Mouse (Mus musculus): ENCODE data around the gene Plekhm1.

Gene Plekhm1

DNA sequence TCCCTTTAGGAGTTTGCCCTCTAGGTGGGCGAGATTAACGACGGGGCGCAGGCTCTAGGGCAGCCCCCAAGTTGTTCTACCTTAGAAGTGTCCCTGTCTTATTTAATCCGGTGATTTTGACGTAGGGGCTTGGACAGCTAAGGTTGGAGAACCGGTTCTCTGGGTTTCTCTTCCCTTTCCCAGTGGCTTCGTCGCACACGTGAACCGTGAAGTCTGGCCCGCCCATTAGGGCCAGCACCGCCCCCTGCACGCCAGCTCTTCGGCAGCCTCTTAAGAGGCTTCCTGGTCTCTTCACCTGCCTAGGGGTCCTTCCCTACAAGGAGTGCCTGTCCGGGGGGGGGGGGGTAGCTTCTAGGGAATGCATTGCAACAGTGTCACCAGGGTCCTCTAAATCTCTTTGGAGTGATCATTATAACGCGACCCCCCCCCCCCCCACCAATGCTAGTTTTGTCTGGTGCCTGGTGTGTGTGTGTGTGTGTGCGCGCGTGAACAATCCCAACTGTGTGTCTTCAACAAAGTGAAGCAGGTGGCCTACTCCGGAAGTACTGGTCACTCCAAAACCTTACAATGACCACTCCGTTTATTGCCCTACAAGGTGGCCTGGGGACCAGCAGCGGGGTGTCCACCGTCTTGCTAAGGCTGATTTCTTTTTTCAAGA, 51.0 kb downstream of the Plekhm1 start:
- DNase-seq (ENCODE audit: extremely low spot score, low spot score) = peak; percentile 24

DNA sequence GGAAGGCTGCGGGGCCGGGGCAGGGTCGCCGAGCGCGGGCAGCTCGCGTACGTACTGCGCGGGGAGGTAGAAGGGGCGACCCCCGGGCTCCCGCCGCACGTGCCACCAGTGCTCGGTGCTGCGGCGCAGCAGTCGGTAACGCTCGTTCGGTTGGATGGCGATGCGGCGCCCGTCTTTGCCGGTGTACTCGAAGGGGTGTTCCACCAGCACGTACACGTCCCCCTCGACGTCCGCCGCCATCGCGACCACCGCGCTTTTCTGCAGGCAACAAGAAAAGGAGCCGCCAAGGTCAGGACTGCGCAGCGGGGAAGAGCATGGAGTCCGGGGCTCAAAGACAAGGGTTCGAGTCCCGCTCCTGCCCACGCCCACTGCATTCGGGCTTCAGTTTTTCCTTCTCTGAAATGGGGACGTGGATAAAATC, 51.8 kb downstream of the Plekhm1 start:
- no peak for DNase-seq (ENCODE audit: extremely low spot score, low spot score)

DNA sequence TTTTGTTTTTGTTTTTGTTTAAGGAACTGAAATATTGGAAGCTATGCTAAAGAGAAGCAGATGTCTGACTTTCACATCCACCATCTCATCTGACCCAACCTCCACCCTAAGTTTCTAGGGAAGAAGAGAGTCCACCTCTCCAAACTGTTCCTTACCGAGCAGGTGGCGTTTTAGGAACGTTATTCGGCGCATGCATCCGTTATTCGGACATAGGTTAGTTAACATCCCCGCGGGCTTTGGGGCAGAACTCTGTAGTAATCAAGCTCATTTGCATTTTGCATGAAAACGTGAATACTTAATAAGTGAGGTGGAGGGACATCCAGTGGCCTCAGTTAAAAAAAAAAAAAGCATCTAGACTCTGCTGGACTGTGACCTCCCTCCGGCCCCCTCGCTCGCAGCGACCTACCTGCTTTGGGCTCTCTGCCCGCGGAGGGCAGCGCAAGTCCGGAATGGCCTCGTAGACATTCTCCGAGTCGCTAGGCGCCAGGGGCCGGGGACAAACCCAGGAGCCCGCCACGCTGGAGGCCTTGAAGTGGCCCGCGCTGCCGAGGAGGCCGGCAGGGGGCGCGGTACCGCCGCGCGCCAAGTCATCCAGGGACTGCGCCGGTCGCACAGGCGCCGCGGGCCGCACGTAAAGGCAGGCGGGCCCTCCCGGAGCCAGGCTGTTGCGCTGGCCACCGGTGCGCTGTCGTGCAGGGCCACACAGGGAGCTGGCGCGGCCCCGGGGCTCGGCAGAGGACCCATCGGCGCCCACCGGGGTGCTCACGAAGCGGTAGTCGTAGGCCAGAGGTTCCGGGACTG, 52.4 kb downstream of the Plekhm1 start:
- peak; percentile 88 for DNase-seq (ENCODE audit: extremely low spot score, low spot score)

DNA sequence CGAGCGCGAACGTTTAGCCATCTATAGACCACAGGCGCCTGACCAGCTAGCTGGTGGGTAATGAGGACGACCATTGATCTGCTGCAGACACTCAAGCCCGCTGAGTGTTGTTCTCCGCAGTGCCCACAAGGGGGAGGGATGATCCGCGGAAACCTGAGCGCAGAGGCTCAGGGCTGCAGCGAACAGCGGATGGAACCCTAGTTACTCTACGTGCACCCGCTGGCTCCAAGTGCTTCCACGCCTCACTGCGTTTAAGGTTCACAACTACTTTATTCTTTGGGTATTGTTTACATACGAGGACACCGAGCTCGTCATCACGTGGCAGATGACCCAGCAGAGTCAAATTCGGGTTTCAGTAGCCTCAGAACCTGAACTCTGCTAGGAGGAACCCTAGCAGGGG, 53.4 kb downstream of the Plekhm1 start:
- peak; percentile 84 for DNase-seq (ENCODE audit: extremely low spot score, low spot score)

DNA sequence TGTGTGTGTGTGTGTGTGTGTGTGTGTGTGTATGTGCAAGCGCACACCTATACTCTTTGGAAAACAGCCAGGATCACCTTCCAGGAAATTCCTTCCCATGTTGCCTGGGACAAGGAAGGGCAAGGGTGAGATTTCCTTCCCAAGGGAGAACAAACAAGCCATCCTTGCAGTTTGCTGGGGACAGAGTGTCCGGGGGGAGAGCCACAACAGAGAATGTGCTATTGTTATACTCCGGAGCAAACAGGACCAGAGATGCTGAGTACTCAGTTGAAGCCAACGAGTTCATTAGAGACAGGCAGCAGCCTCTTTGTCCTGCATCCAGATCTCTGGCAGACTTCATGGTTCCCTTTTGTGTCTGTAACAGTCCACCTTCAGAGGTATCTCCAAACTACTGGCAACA, 54.2 kb downstream of the Plekhm1 start:
- DNase-seq (ENCODE audit: extremely low spot score, low spot score) = no peak

DNA sequence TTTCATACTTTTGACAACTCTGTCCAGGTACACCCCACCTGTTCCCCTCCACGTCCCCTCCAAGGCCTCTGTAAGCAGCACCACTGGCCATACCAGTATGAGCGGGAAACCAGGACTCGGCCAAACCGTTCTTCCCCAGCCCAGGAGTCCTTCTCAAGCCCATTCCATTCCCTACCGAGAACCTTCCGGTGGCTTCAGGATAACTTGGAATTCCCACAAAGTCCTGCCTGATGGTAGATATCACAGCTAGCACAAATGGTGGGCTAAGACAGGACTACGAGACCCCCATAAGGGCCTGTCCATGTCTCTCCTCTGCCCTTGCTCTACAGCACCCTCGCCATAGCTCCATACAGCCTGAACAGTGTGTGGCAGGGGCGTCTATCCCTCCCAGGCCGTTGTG, 54.8 kb downstream of the Plekhm1 start:
- DNase-seq (ENCODE audit: extremely low spot score, low spot score) = no peak

DNA sequence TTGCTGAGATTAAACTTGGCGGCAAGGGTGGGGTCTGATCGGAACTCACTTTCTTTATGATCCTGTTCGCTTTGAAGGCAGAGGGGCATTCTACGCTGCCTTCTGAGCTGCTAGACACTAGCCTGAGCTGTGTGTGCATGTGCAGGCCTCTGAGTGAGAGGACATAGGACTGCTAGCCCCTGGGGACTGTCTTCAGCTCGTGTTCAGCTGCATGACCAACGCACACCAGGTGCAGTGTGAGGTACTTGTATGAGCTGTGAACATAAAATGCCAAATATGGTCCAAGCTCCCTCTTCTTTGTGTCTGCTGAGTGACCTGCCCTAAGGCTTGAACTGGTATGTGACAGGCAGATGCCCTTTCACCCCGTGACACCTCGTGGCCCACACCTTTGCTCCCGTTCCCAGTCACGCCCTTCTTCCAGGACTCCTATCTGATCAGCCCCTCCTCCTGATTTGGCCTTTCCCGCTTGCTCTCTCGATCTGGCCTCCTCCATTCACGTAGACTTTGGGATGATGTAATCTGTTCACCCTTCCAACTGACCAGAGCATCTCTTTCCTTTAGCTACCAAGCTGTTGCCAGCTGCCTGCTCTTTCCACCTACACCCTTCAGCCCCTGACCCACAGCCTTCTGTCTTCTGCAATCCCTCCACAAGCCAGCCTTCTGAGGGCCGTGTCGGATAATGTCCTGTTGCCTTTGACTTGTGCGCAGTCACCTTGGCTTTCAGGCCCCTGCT, 55.4 kb downstream of the Plekhm1 start:
- no peak for DNase-seq (ENCODE audit: extremely low spot score, low spot score)

DNA sequence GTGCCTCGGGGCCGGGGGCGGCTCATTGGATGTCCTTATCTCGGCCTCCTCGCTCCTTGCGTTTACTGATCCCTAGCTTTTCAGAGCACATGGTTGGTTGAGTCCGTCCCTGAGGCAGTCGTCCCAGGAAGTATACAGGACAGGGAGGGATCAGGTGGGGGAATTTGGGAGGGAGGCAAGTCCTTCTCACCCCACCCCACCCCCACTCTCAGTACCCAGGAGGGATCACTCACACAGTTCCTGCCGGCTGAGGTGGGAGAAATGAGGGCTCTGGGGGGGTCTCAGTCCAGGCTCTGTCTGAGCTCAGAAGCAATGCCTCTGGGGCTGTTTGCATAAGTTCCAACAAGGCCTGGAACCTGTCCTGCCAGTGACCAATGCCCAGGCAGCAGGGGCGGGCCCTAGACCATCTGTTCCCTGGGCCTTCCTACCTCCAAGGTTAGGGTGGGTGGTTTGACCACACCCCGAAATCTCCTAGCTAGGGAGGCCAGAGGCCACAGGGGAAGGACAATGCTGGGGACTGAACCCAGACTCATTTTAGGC, 56.4 kb downstream of the Plekhm1 start:
- no peak for DNase-seq (ENCODE audit: extremely low spot score, low spot score)

DNA sequence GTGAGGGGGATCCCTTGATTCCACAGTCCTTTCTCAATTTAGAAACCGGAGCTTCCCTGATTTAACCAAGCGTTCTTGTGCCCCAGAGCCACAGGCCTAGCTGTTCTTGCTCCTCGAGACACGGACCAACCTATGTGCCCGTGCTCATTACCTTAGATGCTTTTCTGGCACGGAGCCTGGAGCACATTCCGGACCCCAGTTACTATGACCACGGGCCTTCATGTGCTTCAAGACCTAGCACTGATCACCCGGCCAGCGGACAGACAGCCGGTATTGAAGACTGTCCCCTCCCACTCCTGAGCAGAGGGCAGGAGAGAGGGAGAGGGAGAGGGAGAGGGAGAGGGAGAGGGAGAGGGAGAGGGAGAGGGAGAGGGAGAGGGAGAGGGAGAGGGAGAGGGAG, 57.2 kb downstream of the Plekhm1 start:
- DNase-seq (ENCODE audit: extremely low spot score, low spot score) = no peak

DNA sequence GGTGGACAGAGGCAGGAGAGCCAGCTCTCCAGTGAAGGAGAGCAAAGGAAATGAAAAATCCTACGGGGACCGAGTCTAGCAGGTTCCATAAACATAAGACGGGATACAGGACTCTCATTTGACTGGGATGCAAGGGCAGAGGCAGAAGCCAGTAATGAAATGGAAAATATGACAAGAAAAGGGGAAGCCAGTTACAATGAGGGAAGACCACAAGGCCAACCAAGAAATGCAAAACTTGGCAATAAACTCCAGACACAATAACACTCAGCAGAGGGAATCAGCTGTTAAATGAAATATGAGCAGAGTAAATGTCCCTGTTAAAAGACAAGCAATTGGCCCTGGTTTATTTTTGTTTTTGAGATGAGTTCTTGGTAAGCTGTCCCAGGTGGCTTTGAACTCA, 58.5 kb downstream of the Plekhm1 start:
- DNase-seq (ENCODE audit: extremely low spot score, low spot score) = no peak

DNA sequence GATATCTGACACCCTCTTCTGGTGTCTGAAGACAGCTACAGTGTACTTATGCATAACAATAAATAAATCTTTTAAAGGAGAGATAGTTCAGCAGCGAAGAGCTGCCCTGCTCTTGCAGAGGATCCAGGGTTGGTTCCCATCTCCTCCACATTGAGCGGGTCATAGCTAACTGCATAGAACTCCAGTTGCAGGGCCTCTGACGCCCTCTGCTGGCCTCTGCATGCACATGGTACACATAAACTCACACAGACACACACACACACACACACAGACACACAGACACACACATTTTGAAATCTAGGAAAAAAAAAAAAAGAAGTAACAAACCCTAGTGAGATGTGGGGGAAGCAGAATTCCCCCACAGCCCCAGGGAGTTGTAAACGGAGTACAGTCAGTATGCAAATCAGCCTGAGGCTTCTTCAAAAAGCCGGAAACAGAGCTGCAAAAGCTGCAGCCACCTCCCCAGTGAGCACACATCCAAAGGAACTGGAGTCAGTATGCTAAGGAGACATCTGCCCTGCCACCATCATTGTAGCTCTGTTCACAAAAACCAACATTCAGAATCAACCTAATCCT, 60.2 kb downstream of the Plekhm1 start:
- no peak for DNase-seq (ENCODE audit: extremely low spot score, low spot score)

DNA sequence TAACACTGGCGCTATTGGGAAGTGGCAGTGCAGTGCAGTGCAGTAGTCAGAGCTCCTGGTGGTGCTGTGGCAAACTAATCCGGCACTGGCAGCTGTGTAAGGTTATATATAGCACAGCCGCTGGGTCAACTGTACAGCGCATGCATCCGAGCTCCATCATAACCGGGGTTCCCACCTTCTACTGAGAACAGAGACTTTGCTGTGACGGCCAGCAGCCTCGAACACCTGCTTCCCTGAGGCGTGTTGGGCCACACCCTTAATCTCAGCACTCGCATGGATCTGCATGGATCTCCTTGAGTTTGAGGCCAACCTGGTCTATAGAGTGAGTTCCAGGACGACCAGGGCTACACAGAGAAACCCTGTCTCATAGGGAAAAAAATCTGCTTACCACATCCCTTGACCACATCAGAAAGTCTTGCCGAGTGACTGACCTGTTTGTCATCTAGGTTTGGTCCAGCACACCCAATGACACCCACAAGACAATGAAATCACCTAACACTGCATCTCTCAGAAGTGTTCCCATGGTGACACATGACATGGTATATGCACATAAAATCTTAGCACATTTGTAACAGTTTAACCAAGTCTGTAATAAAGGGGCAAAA, 61.7 kb downstream of the Plekhm1 start:
- no peak for DNase-seq (ENCODE audit: extremely low spot score, low spot score)

DNA sequence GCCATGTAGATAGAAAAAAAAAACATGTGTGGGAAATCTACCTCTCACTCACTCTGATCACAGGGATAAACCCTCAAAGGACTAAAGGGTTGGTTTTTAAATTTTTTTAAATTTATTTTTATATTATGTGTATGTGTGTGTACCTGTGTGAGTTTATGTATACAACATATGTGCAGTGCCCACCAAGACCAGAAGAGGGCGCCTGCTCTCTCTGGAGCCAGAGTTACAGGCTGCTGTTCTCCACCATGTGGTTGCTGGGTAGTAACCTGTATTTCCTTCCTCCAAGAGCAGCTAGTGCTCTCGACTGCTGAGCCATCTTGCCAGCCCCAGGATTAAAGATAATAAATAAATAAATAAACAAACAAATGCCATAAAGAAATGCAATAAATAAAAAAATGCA, 62.8 kb downstream of the Plekhm1 start:
- DNase-seq (ENCODE audit: extremely low spot score, low spot score) = no peak

DNA sequence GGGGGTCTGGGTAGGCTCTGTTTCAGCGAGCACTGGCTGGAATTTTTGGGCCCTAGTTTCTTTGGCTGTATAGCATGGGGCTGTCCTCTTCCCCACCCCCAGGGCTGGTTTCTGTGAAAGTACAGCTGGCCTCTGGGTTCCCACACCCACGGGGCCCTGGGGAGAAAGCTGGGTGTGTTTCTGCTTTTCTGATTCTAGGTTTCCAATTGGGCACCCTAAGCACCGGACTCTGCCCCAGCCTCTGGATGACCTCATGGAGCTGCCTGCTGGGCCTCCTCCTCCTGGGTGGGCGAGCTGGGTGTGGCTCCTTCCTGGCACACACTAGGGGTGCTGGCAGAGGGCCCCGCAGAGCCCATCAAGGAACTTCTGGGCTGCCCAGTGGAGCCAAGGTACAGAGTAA, 65.8 kb downstream of the Plekhm1 start:
- DNase-seq (ENCODE audit: extremely low spot score, low spot score) = no peak

DNA sequence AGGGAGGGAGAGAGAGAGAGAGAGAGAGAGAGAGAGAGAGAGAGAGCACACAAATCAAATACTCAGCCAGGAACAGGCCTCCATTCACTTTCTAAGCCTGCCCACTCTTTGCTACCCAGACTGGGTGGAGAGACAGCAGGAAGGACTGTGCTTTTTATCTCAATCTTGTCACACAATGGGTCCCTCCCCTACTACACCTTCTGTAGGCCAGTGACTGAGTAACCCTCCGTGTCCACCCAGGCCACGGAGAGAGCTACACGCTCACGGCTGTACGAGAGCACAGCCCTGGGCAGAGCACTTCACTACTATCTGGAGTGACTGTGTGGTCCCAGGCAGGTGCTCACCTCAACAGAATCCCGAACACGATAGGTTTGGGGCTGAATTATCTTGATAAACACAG, 66.3 kb downstream of the Plekhm1 start:
- no peak for DNase-seq (ENCODE audit: extremely low spot score, low spot score)

DNA sequence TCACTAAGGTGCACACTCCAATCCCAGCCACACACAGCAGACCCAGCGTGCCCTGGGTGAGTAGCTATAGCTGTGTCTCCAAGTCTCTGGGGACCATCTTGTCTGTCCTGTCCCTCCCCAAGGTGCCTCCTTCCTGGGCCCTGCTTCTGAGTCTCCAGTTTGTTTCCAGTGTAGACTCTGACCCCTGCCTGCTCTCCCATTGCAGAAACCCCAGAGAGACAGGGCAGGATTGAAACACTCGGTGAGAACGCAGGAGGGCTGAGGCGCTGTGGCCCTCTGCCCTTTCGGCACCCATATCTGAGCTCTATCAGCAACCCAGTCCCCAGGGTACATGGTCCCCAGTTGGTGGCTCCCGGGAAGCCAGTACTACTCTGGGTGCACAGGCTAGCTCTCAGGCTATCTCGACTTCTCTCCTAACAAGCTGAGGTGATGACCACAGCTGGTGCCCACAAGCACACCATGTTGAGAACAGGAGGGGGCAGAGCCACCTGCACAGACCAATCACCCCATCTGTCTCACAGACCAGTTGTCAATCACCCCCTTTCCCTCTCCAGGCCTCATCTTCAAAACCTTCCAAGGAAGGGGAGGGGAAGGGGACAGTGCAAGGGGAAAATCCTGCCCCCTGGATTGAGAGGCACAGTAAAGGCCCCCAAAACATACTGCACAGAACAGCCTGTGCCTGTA, 66.9 kb downstream of the Plekhm1 start:
- no peak for DNase-seq (ENCODE audit: extremely low spot score, low spot score)

DNA sequence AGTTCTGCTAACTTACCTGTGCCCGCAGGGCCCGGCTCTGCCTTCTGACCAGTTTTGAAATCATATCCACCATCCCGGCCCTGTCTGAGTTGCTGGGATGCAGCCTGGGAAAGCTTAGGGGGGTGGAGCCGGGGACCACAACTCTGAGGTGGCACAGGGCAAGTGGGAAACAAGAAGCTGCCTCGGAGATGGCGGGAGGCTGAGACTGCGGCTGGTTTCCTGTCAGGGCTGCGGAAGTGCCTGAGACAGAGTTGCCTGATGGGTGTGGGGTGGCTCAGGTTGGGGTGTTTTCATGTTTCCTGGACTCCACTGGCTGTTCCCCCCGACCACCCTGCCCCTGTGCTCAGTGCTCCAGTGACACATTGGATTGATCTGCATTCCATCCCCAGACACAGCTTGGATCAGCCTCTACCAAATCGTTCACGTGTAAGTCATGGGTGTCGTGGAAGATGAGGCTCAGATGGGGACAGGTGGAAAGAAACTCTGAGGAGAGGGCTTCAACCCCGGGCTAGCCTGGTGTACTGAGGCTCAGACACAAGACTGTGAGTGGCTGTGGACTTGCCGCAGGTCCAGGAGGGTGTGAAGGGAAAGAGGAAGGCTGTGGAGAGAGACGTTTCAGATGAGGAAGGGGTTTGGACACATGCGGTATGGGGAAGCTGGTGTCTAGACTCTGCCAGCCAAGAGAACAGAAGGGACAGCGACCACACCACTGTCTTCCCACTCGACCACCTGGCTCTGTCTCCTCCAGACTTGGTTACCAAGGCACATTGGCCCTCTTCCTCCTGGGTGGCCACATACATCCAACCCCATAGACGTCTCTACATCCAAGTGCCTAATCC, 67.8 kb downstream of the Plekhm1 start:
- DNase-seq (ENCODE audit: extremely low spot score, low spot score) = no peak

DNA sequence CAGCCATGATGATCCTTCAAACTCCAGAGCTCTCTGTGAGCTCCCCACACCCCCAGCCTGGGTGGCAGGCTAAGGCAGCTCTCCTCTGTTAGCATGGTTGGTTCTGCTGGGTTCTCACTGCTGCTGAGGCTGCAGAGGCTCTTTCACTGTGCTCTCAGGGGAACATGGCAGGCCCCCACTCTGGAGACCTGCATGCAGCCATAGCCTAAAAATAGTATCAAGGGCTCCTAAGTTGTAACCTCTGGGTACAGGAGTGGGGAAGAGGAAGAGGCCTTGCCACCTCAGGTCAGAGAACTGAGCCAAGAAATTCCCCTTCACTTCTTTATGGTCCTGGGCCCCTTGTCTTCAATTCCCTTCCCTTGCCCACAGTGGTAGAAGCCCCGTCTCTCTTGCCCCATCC, 68.6 kb downstream of the Plekhm1 start:
- DNase-seq (ENCODE audit: extremely low spot score, low spot score) = no peak

DNA sequence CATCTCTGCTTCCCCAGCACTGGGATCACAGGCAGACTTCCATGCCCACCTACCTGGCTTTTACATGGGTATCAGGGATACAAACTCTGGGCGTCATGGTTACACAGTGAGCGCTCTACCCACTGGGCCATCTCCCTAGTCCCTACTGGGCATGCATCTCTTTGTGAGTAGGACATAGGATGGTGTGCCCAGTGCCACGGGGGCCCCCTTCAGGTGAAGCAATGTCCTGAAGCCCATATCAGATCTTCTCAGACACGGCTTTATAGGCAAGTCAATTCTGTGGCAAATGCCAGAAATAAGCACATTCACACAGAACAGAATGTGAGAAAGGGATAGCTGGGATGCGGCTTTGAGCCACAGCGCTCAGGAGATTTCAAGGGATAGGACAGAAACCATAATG, 69.4 kb downstream of the Plekhm1 start:
- no peak for DNase-seq (ENCODE audit: extremely low spot score, low spot score)

DNA sequence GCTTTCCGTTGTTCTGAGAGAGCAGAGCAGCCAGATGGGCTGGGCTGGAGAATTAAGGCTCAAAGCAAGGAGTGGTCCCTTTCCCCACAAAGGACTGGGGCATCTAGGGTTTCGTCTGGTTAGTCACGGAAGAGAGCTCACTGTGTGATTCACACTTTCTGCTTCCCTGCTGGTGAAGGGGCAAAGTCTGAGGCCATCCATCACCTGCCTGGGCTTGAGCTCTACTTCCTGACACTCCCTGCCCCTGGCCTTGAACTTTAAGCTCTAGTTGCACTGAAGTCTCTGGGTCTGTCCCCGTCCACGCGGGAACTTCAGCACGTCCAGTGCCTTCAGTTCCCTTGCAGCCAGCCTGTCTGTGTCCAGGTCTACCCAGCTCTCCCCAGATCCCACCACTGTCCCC, 71.8 kb downstream of the Plekhm1 start:
- no peak for DNase-seq (ENCODE audit: extremely low spot score, low spot score)
